Mouse (Mus musculus) MEL (cell line): ENCODE measurements around the gene Ptprn2.

Experiments
- CTCF ChIP-seq, 3 experiments: IDR thresholded peaks in 2 of 3; conservative IDR thresholded peaks in 1 of 3; 2 replicates each; pipeline ENCODE4 v1.5.1; 2011 to 2012; ENCODE audit warnings: low read length in 3 of 3, low read depth in 2 of 3, mild to moderate bottlenecking in 2 of 3, improper control_type of control experiment in 1 of 3, inconsistent platforms in 1 of 3, mixed read lengths in 1 of 3, moderate library complexity in 1 of 3; ENCODE audit not compliant: control insufficient read depth in 1 of 3, insufficient read depth in 1 of 3, poor library complexity in 1 of 3, severe bottlenecking in 1 of 3
- ELF1 ChIP-seq: IDR thresholded peaks from 2 replicates; pipeline ENCODE4 v1.6.1; 2014; ENCODE audit warnings: low read depth, mild to moderate bottlenecking, inconsistent platforms, low read length, improper control_type of control experiment, moderate library complexity
- JUND ChIP-seq: IDR thresholded peaks from 2 replicates; pipeline ENCODE4 v1.6.1; 2011; ENCODE audit warnings: low read depth, mild to moderate bottlenecking, improper control_type of control experiment, low read length
- MAX ChIP-seq: IDR thresholded peaks from 2 replicates; pipeline ENCODE4 v1.6.1; 2011; ENCODE audit warnings: low read length, improper control_type of control experiment
- POLR2AphosphoS5 ChIP-seq: IDR thresholded peaks from 2 replicates; pipeline ENCODE4 v1.6.1; 2012; ENCODE audit warnings: low read depth, borderline replicate concordance, mild to moderate bottlenecking, inconsistent platforms, low read length, moderate library complexity, mixed read lengths
- RAD21 ChIP-seq: IDR thresholded peaks from 2 replicates; pipeline ENCODE4 v1.6.1; 2011; ENCODE audit warnings: mild to moderate bottlenecking, low read depth, low read length, improper control_type of control experiment
- ZMIZ1 ChIP-seq: IDR thresholded peaks from 2 replicates; pipeline ENCODE4 v1.6.1; 2012; ENCODE audit warnings: low read depth, mild to moderate bottlenecking, inconsistent platforms, low read length, improper control_type of control experiment, moderate library complexity
- ZNF384 ChIP-seq: IDR thresholded peaks from 2 replicates; pipeline ENCODE4 v1.6.1; 2012; ENCODE audit warnings: low read depth, mild to moderate bottlenecking, inconsistent platforms, low read length, improper control_type of control experiment

DNA sequence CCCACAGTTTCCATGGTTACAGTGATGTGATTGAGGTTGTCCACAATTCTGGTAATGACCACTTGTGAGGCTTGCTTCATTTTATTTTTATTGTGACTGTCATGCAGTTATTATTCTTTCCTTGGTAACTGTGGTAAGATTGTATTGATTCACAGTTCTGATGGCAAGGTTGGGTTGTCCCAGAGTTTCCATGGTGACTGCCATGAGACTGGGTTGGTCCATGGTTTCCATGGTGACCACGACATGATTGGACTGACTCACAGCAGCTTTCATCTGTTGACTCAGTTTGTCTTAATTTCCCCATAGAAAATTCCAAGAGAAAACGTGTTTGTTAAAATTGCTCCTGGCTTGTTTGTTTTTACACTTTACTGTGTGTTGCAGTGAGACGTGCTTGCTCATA, 225.2 kb downstream of the Ptprn2 start:
- TF ChIP-seq CTCF (IDR thresholded peaks at IDR 0.05 in 2 of 3, conservative IDR thresholded peaks at IDR 0.05 in 1 of 3; ENCODE audit: control insufficient read depth in 1 of 3, insufficient read depth in 1 of 3, low read depth in 2 of 3, low read length in 3 of 3, poor library complexity in 1 of 3, severe bottlenecking in 1 of 3): no peak
- no peak for TF ChIP-seq POLR2AphosphoS5
- no peak for TF ChIP-seq RAD21
- no peak for TF ChIP-seq JUND
- no peak for TF ChIP-seq ZNF384
- TF ChIP-seq ELF1: no peak
- no peak for TF ChIP-seq MAX
- no peak for TF ChIP-seq ZMIZ1
